Mouse (Mus musculus) hindbrain, embryonic 13.5 days (tissue): ENCODE results near the gene Btnl4. TPM values are rescaled to one million over a fixed set of nuclear protein-coding genes. Genes with fewer than 3 reads are reported as not detected.

ENCODE experiments used
- polyA plus RNA-seq: library from polyadenylated mRNA; unstranded; fragments of >200 nt; fragmentation: Nextera tagmentation; extraction: Ambion mirVana; gene quantifications from 2 replicates; pipeline ENCODE4 v1.2.1, GENCODE M21; 2015

The Btnl4 gene
- polyA plus RNA-seq, 1 experiment from 2014 or later: not detected

Other genes with a start within 250 kb of the Btnl4 start
- gene H2-Ob, start 238.4 kb downstream of the Btnl4 start, polyA plus RNA-seq: 0.06 TPM in 1 of 2 replicates, not detected in the other
- gene H2-Ab1, start 219.6 kb downstream of the Btnl4 start, polyA plus RNA-seq: 1.2 and 1.9 TPM in 2 replicates
- gene H2-Aa, start 189.5 kb downstream of the Btnl4 start, polyA plus RNA-seq: 0.30 and 0.35 TPM in 2 replicates
- 1.5 and 3.4 TPM in 2 replicates for gene H2-Eb1, start 171.5 kb downstream of the Btnl4 start, polyA plus RNA-seq
- gene H2-Eb2, start 151.7 kb downstream of the Btnl4 start, polyA plus RNA-seq: 0.08 and 0.13 TPM in 2 replicates
- not detected in 2 replicates for gene Btnl2, start 122.5 kb downstream of the Btnl4 start, polyA plus RNA-seq
- gene Btnl1, start 100.2 kb downstream of the Btnl4 start, polyA plus RNA-seq: not detected in 2 replicates
- 3.6 and 4.1 TPM in 2 replicates for gene BC051142, start 78.5 kb downstream of the Btnl4 start, polyA plus RNA-seq
- not detected in 2 replicates for gene Btnl6, start 40.0 kb upstream of the Btnl4 start, polyA plus RNA-seq
- gene Notch4, start 87.0 kb upstream of the Btnl4 start, polyA plus RNA-seq: 7.4 and 8.4 TPM in 2 replicates
- gene Gpsm3, start 112.5 kb upstream of the Btnl4 start, polyA plus RNA-seq: 3.2 and 4.9 TPM in 2 replicates
- 8.9 and 10.6 TPM in 2 replicates for gene Pbx2, start 113.9 kb upstream of the Btnl4 start, polyA plus RNA-seq
- gene Ager, start 120.5 kb upstream of the Btnl4 start, polyA plus RNA-seq: 1.9 and 2.1 TPM in 2 replicates
- 299 and 301 TPM in 2 replicates for gene Rnf5, start 126.4 kb upstream of the Btnl4 start, polyA plus RNA-seq
- 97.8 and 99.1 TPM in 2 replicates for gene Agpat1, start 126.9 kb upstream of the Btnl4 start, polyA plus RNA-seq
- 11.7 and 12.9 TPM in 2 replicates for gene Egfl8, start 138.7 kb upstream of the Btnl4 start, polyA plus RNA-seq
- gene Ppt2, start 151.2 kb upstream of the Btnl4 start, polyA plus RNA-seq: 21.7 and 22.7 TPM in 2 replicates
- gene Prrt1, start 152.2 kb upstream of the Btnl4 start, polyA plus RNA-seq: 5.5 and 5.6 TPM in 2 replicates
- gene Fkbpl, start 167.4 kb upstream of the Btnl4 start, polyA plus RNA-seq: 16.9 and 17.6 TPM in 2 replicates
- 117 and 122 TPM in 2 replicates for gene Atf6b, start 169.8 kb upstream of the Btnl4 start, polyA plus RNA-seq
- gene Tnxb, start 193.2 kb upstream of the Btnl4 start, polyA plus RNA-seq: 0.09 TPM in 2 replicates